Comparison of ENCODE assay signal across 9 mouse cellular contexts in genomic region chr3:122483783-122484130, GRCm38 (mm10).
DNase-seq lines count a peak whose midpoint lies in the region; ATAC-seq and TF ChIP-seq lines count a peak whose summit lies in the region.
"Had no signal": no experiment of that assay in that cellular context is flagged by ENCODE, and none has a peak within 500 bp of the region (broad histone marks: within the 10 kb centered on the region; RNA-seq: fewer than 3 reads in every experiment).

No protein-coding gene starts in this region.

- H3K27ac ChIP-seq in forebrain, embryonic 10.5 days: peak overlapping the region; percentile 69
- no peak overlapping the region for H3K27ac ChIP-seq in forebrain, embryonic 15.5 days (replicated peaks)
- 0 out of 2 replicates have a peak overlapping the region, but pooled peaks have one; percentile 2 for H3K27ac ChIP-seq in intestine, embryonic 16.5 days (ENCODE audit: low read length)
- H3K27ac ChIP-seq in stomach, embryonic 15.5 days: peak overlapping the region; percentile 36; the same call in 1 of the 2 replicates

- no peaks in the 10 kb centered on the region for H3K36me3 ChIP-seq in forebrain, embryonic 10.5 days (replicated peaks)
- H3K36me3 ChIP-seq in forebrain, embryonic 15.5 days: no peaks in the 10 kb centered on the region
- H3K36me3 ChIP-seq in intestine, embryonic 16.5 days (ENCODE audit: control insufficient read depth, insufficient read depth, low read length): no peaks in the 10 kb centered on the region
- H3K36me3 ChIP-seq in stomach, embryonic 15.5 days: no peaks in the 10 kb centered on the region

- TF ChIP-seq CTCF in lung, adult 2 months (IDR thresholded peaks at IDR 0.05; ENCODE audit: insufficient read depth, low read length): no peak

- H3K9ac ChIP-seq in forebrain, embryonic 15.5 days (replicated peaks): no peak overlapping the region; the same call in 1 of the 2 replicates
- 0 out of 2 replicates have a peak overlapping the region, but pooled peaks have one; percentile 4 for H3K9ac ChIP-seq in intestine, embryonic 16.5 days (ENCODE audit: low read depth, low read length)
- no peak overlapping the region for H3K9ac ChIP-seq in stomach, embryonic 15.5 days

- H3K9me3 ChIP-seq in forebrain, embryonic 10.5 days: no peaks in the 10 kb centered on the region
- H3K9me3 ChIP-seq in forebrain, embryonic 15.5 days: no peaks in the 10 kb centered on the region
- H3K9me3 ChIP-seq in intestine, embryonic 16.5 days (ENCODE audit: control insufficient read depth, low read length): no peaks in the 10 kb centered on the region
- no peaks in the 10 kb centered on the region for H3K9me3 ChIP-seq in stomach, embryonic 15.5 days

- peak overlapping the region; percentile 24; the same call in 1 of the 2 replicates for H3K4me3 ChIP-seq in forebrain, embryonic 10.5 days
- H3K4me3 ChIP-seq in forebrain, embryonic 15.5 days: no peak overlapping the region
- H3K4me3 ChIP-seq in lung, adult 2 months (replicated peaks; ENCODE audit: extremely low read depth, low read depth, low read length): peak overlapping the region; percentile 2
- H3K4me3 ChIP-seq in intestine, embryonic 16.5 days (ENCODE audit: low read length): no peak overlapping the region
- no peak overlapping the region for H3K4me3 ChIP-seq in stomach, embryonic 15.5 days (replicated peaks)

- H3K4me2 ChIP-seq in forebrain, embryonic 15.5 days (replicated peaks): no peak overlapping the region
- no peak overlapping the region for H3K4me2 ChIP-seq in intestine, embryonic 16.5 days (ENCODE audit: low read depth, low read length)
- H3K4me2 ChIP-seq in stomach, embryonic 15.5 days: peak overlapping the region; percentile 19; the same call in 1 of the 2 replicates

- no peak for DNase-seq in forebrain, embryonic 10.5 days (ENCODE audit: extremely low spot score, low spot score)
- no peak for DNase-seq in lung, adult 2 months
- no peak for DNase-seq in lung, postnatal 36 days
- DNase-seq in spleen, postnatal 4 days (ENCODE audit: low spot score in 2 of 2): no peak
- DNase-seq in cerebellum, postnatal 4 days (ENCODE audit: low spot score in 2 of 2): no peak

- no peak for TF ChIP-seq POLR2A in lung, adult 2 months (IDR thresholded peaks at IDR 0.05; ENCODE audit: borderline replicate concordance, extremely low read depth, low read depth, low read length)

- peaks cover 83% of the 10 kb centered on the region for H3K4me1 ChIP-seq in forebrain, embryonic 10.5 days
- peaks cover 49% of the 10 kb centered on the region for H3K4me1 ChIP-seq in forebrain, embryonic 15.5 days
- peaks cover 5% of the 10 kb centered on the region for H3K4me1 ChIP-seq in lung, adult 2 months (ENCODE audit: control insufficient read depth, insufficient read depth, low read length)
- peaks cover 27% of the 10 kb centered on the region for H3K4me1 ChIP-seq in intestine, embryonic 16.5 days (ENCODE audit: control insufficient read depth, insufficient read depth, low read length)
- H3K4me1 ChIP-seq in stomach, embryonic 15.5 days: peaks cover 25% of the 10 kb centered on the region; the same call in 1 of the 2 replicates

- 16% methylated on average over 5 of the region's 5 CpGs for WGBS in forebrain, embryonic 10.5 days
- WGBS in forebrain, embryonic 15.5 days: 29% methylated on average over 5 of the region's 5 CpGs
- WGBS in lung, adult 2 months: 53% methylated on average over 5 of the region's 5 CpGs
- 54% methylated on average over 5 of the region's 5 CpGs for WGBS in intestine, embryonic 16.5 days
- WGBS in stomach, embryonic 15.5 days: 40% methylated on average over 5 of the region's 5 CpGs

- ATAC-seq in forebrain, embryonic 15.5 days (replicated peaks): no peak
- ATAC-seq in intestine, embryonic 16.5 days: no peak
- ATAC-seq in stomach, embryonic 15.5 days (ENCODE audit: insufficient read depth, low FRiP score, low read depth): no peak
- ATAC-seq: activated CD4-positive, CD25-positive, alpha-beta regulatory T cell, adult 4 months had no signal

- H3K27me3 ChIP-seq in forebrain, embryonic 10.5 days (ENCODE audit: poor library complexity, severe bottlenecking): 0 out of 2 replicates have a peak, but pooled peaks cover 3% of the 10 kb centered on the region
- no peaks in the 10 kb centered on the region for H3K27me3 ChIP-seq in forebrain, embryonic 15.5 days
- H3K27me3 ChIP-seq in intestine, embryonic 16.5 days (replicated peaks; ENCODE audit: control insufficient read depth, insufficient read depth, low read length): no peaks in the 10 kb centered on the region
- H3K27me3 ChIP-seq in stomach, embryonic 15.5 days (replicated peaks): no peaks in the 10 kb centered on the region

Comparison
In these comparisons a context has a peak if more than half of its experiments do, and no peak if none do; other contexts are left out.
1. H3K4me3 ChIP-seq: peak in forebrain, embryonic 10.5 days (single experiment) and lung, adult 2 months (single experiment); none in forebrain, embryonic 15.5 days (single experiment), intestine, embryonic 16.5 days (single experiment) and stomach, embryonic 15.5 days (single experiment).